Comparison of ENCODE assay signal across 12 mouse cellular contexts in genomic region chr8:64834071-64834877, GRCm38 (mm10). TPM values are rescaled to one million over a fixed set of nuclear protein-coding genes. Genes with fewer than 3 reads are reported as not detected.
DNase-seq lines count a peak whose midpoint lies in the region; ATAC-seq lines count a peak whose summit lies in the region.
"Had no signal": no experiment of that assay in that cellular context is flagged by ENCODE, and none has a peak within 500 bp of the region (broad histone marks: within the 10 kb centered on the region; RNA-seq: fewer than 3 reads in every experiment).

No protein-coding gene starts in this region.

- H3K36me3 ChIP-seq in forebrain, embryonic 16.5 days (ENCODE audit: control insufficient read depth, insufficient read depth): peaks cover 6% of the 10 kb centered on the region
- peaks cover 12% of the 10 kb centered on the region for H3K36me3 ChIP-seq in midbrain, embryonic 14.5 days (ENCODE audit: control insufficient read depth, insufficient read depth, low read length)
- H3K36me3 ChIP-seq: intestine, embryonic 15.5 days had no signal

- intact Hi-C loops in left cerebral cortex, postnatal 10 days (cut with DNase I): no loop called here

- WGBS in forebrain, embryonic 16.5 days: 19% methylated on average over 27 of the region's 27 CpGs
- 23% methylated on average over 27 of the region's 27 CpGs for WGBS in midbrain, embryonic 14.5 days

- no peaks in the 10 kb centered on the region for H3K9me3 ChIP-seq in forebrain, embryonic 16.5 days (ENCODE audit: control insufficient read depth, low read length)
- H3K9me3 ChIP-seq in midbrain, embryonic 14.5 days (ENCODE audit: control insufficient read depth, low read length): no peaks in the 10 kb centered on the region
- H3K9me3 ChIP-seq: intestine, embryonic 15.5 days had no signal

- peak; percentile 73 for ATAC-seq in forebrain, embryonic 16.5 days
- ATAC-seq in midbrain, embryonic 14.5 days (ENCODE audit: low FRiP score, low TSS enrichment): no peak
- no peak for ATAC-seq in erythroblast, adult 5-6 weeks (replicated peaks; ENCODE audit: low FRiP score, poor library complexity, severe bottlenecking)
- ATAC-seq: intestine, embryonic 15.5 days; Patski had no signal

- peaks cover 10% of the 10 kb centered on the region for H3K4me1 ChIP-seq in forebrain, embryonic 16.5 days (replicated peaks; ENCODE audit: control insufficient read depth, insufficient read depth, low read length)
- peaks cover 12% of the 10 kb centered on the region for H3K4me1 ChIP-seq in midbrain, embryonic 14.5 days (ENCODE audit: control insufficient read depth, insufficient read depth, low read length)

- H3K27ac ChIP-seq in forebrain, embryonic 16.5 days (ENCODE audit: low read length): peak overlapping the region; percentile 50
- no peak overlapping the region; the same call in 1 of the 2 replicates for H3K27ac ChIP-seq in midbrain, embryonic 14.5 days (replicated peaks; ENCODE audit: low read depth, low read length)
- H3K27ac ChIP-seq: intestine, embryonic 15.5 days had no signal

- H3K4me2 ChIP-seq in forebrain, embryonic 16.5 days (ENCODE audit: low read length): peak overlapping the region; percentile 42
- H3K4me2 ChIP-seq in midbrain, embryonic 14.5 days (ENCODE audit: low read length): peak overlapping the region; percentile 31
- H3K4me2 ChIP-seq: intestine, embryonic 15.5 days had no signal

- peak overlapping the region; percentile 42 for H3K9ac ChIP-seq in forebrain, embryonic 16.5 days (replicated peaks; ENCODE audit: low read depth, low read length)
- peak overlapping the region; percentile 39 for H3K9ac ChIP-seq in midbrain, embryonic 14.5 days (replicated peaks; ENCODE audit: low read length)
- H3K9ac ChIP-seq: intestine, embryonic 15.5 days had no signal

- H3K27me3 ChIP-seq in forebrain, embryonic 16.5 days (replicated peaks; ENCODE audit: control insufficient read depth, insufficient read depth, low read length): no peaks in the 10 kb centered on the region
- no peaks in the 10 kb centered on the region for H3K27me3 ChIP-seq in midbrain, embryonic 14.5 days (ENCODE audit: control insufficient read depth, insufficient read depth, low read length)
- H3K27me3 ChIP-seq: intestine, embryonic 15.5 days; Patski had no signal

- DNase-seq in heart, adult 11 months: peak; percentile 53
- DNase-seq in heart, postnatal 4 days: no peak
- peak; percentile 76 for DNase-seq in R1 (ENCODE audit: low read depth, low spot score)
- peak; percentile 58 for DNase-seq in midbrain, embryonic 14.5 days
- no peak for DNase-seq in left cerebral cortex, postnatal 10 days (ENCODE audit: extremely low spot score in 1 of 2, low spot score in 2 of 2)
- DNase-seq in adrenal gland, postnatal 10 days: no peak
- DNase-seq: cerebellum, postnatal 14 days; lung, postnatal 36 days had no signal

- peak overlapping the region; percentile 6; the same call in 1 of the 2 replicates for H3K4me3 ChIP-seq in forebrain, embryonic 16.5 days (replicated peaks; ENCODE audit: low read length)
- H3K4me3 ChIP-seq in midbrain, embryonic 14.5 days (replicated peaks; ENCODE audit: low read depth, low read length): 0 out of 2 replicates have a peak overlapping the region, but pooled peaks have one; percentile 2
- H3K4me3 ChIP-seq: intestine, embryonic 15.5 days had no signal

RNA-seq across cellular contexts. Expression of gene Klhl2, which starts 15.5 kb away (rescaled TPM):
- 10 to 100 TPM; 12.1 to 12.6 TPM for total RNA-seq in heart, postnatal 4 days (2021)
- 30.1 and 32.9 TPM in 2 replicates for polyA plus RNA-seq in forebrain, embryonic 16.5 days (2015; fragmentation: Nextera tagmentation; extraction: Ambion mirVana)
- 29.3 and 32.4 TPM in 2 replicates for polyA plus RNA-seq in midbrain, embryonic 14.5 days (2014; fragmentation: Nextera tagmentation; extraction: Ambion mirVana)
- 100 to 1,000 TPM; 124 to 128 TPM for total RNA-seq in left cerebral cortex, postnatal 10 days (2021)
- 10 to 100 TPM; 32.2 to 35.5 TPM for total RNA-seq in adrenal gland, postnatal 10 days (2021)
- 4.8 and 5.0 TPM in 2 replicates for total RNA-seq in erythroblast, adult 5-6 weeks (2015; ENCODE audit: low replicate concordance)
- total RNA-seq in erythroblast, adult 5-6 weeks (2017; ENCODE audit: low replicate concordance): 3.1 and 3.6 TPM in 2 replicates

Comparison
In these comparisons a context has a peak if more than half of its experiments do, and no peak if none do; other contexts are left out.
1. DNase-seq: peak in heart, adult 11 months (single experiment), R1 (single experiment) and midbrain, embryonic 14.5 days (single experiment); none in heart, postnatal 4 days (single experiment), left cerebral cortex, postnatal 10 days (0 of 2) and adrenal gland, postnatal 10 days (single experiment).